8 mouse cellular contexts compared by ENCODE assay signal in the genomic region with DNA sequence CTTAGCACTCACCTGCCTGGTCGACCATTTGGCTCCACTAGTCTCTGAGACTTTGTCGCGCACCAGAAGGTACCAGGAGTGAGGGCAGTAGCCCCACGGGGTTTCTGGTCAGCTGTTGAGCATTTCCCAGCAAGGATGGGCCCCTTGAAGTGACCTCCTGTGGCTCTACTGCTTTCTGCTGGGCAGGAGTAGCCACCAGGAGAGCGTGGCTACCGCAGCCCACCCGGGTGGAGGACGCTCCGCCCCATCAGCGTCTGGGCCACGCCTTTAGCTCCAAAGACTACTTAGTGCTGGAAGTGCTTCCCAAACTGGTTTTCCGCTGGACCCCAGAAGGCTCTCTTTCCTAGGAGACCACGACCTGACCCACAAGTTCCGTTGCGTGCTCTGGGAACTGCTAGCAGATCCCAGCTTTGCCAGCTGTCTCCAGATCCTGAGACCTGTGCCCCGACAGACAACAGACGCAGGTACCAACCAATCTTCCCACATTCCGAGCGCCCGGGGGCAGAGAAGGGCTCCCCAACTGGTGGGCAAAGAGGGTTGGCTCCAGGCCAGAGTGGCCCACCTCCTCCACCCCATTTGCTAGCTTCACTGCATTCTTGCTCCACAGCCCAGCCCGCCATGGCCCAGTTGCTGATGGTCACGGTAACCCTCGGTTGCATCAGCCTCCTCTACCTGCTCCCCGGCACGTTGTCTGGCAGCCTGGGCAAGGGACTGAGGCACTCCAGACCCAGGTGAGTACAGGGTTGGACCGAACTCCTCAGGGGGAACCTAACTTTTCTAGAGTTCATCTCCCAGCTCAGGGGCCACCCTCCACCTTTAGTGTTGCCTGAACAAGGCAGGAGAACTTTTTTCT. TPM values are rescaled to one million over a fixed set of nuclear protein-coding genes. Genes with fewer than 3 reads are reported as not detected.
DNase-seq lines count a peak whose midpoint lies in the region; ATAC-seq and TF ChIP-seq lines count a peak whose summit lies in the region.

Gene Adm2, plus strand, starts transcription at position 51 of the 853 bp plus-strand sequence.

- no peak for TF ChIP-seq POLR2A in small intestine, adult 2 months (IDR thresholded peaks at IDR 0.05; ENCODE audit: low read depth, low read length)

- H3K4me1 ChIP-seq in lung, embryonic 16.5 days (replicated peaks; ENCODE audit: control insufficient read depth, insufficient read depth, low read length), result no peaks in the 10 kb centered on the region; the same call in 1 of the 2 replicates
- H3K4me1 ChIP-seq in embryonic facial prominence, embryonic 15.5 days, result peaks cover 7% of the 10 kb centered on the region
- H3K4me1 ChIP-seq in limb, embryonic 10.5 days, result peaks cover 9% of the 10 kb centered on the region; the same call in 1 of the 2 replicates
- H3K4me1 ChIP-seq in small intestine, adult 2 months (ENCODE audit: control insufficient read depth, insufficient read depth, insufficient read length, low read length), result peaks cover 8% of the 10 kb centered on the region

- peak within 1 kb of the TSS; percentile 59 for H3K4me2 ChIP-seq in lung, embryonic 16.5 days (ENCODE audit: low read depth, low read length)
- H3K4me2 ChIP-seq in embryonic facial prominence, embryonic 15.5 days (replicated peaks), result peak within 1 kb of the TSS; percentile 45

- DNase-seq in lung, postnatal 14 days, result no peak
- DNase-seq in limb, embryonic 10.5 days (ENCODE audit: low spot score), result no peak
- DNase-seq in layer of hippocampus, adult 9-10 months (ENCODE audit: low spot score), result no peak
- DNase-seq in thymus, postnatal 0 days (ENCODE audit: low spot score), result no peak

- H3K27me3 ChIP-seq in lung, embryonic 16.5 days (ENCODE audit: control insufficient read depth, insufficient read depth, low read depth, low read length), result peaks cover 4% of the 10 kb centered on the region
- peaks cover 9% of the 10 kb centered on the region; the same call in 1 of the 2 replicates for H3K27me3 ChIP-seq in embryonic facial prominence, embryonic 15.5 days
- peaks cover 35% of the 10 kb centered on the region for H3K27me3 ChIP-seq in limb, embryonic 10.5 days (ENCODE audit: low read depth, poor library complexity, severe bottlenecking)
- H3K27me3 ChIP-seq in small intestine, adult 2 months (ENCODE audit: control insufficient read depth, insufficient read depth, low read length), result peaks cover 9% of the 10 kb centered on the region; the same call in 1 of the 2 replicates

- H3K36me3 ChIP-seq in lung, embryonic 16.5 days (ENCODE audit: control insufficient read depth, insufficient read depth, low read length), result no peaks in the 10 kb centered on the region
- no peaks in the 10 kb centered on the region for H3K36me3 ChIP-seq in embryonic facial prominence, embryonic 15.5 days
- no peaks in the 10 kb centered on the region for H3K36me3 ChIP-seq in limb, embryonic 10.5 days
- H3K36me3 ChIP-seq in small intestine, adult 2 months (ENCODE audit: control insufficient read depth, insufficient read depth, low read length), result no peaks in the 10 kb centered on the region

- no peak within 1 kb of the TSS for H3K27ac ChIP-seq in lung, embryonic 16.5 days (ENCODE audit: low read length)
- H3K27ac ChIP-seq in embryonic facial prominence, embryonic 15.5 days (replicated peaks), result no peak within 1 kb of the TSS
- no peak within 1 kb of the TSS for H3K27ac ChIP-seq in limb, embryonic 10.5 days
- H3K27ac ChIP-seq in small intestine, adult 2 months (ENCODE audit: insufficient read depth, low read depth, low read length), result no peak within 1 kb of the TSS

- ATAC-seq in lung, embryonic 16.5 days (ENCODE audit: low read depth), result peak; percentile 69; the same call in 1 of the 2 replicates
- no peak for ATAC-seq in embryonic facial prominence, embryonic 15.5 days (ENCODE audit: insufficient number of reproducible peaks, low FRiP score, low TSS enrichment, low read depth)
- no peak for ATAC-seq in activated CD4-positive, CD25-positive, alpha-beta regulatory T cell, adult 4 months

- no peaks in the 10 kb centered on the region for H3K9me3 ChIP-seq in lung, embryonic 16.5 days (ENCODE audit: control insufficient read depth, low read length)
- no peaks in the 10 kb centered on the region for H3K9me3 ChIP-seq in embryonic facial prominence, embryonic 15.5 days (replicated peaks)
- H3K9me3 ChIP-seq in limb, embryonic 10.5 days (replicated peaks), result no peaks in the 10 kb centered on the region

- peak within 1 kb of the TSS; percentile 51; the same call in 1 of the 2 replicates for H3K9ac ChIP-seq in lung, embryonic 16.5 days (ENCODE audit: low read length)
- H3K9ac ChIP-seq in embryonic facial prominence, embryonic 15.5 days, result no peak within 1 kb of the TSS

- TF ChIP-seq CTCF in small intestine, adult 2 months (IDR thresholded peaks at IDR 0.05; ENCODE audit: extremely low read depth, insufficient read length, insufficient replicate concordance, low read depth, low read length), result no peak

- peak within 1 kb of the TSS; percentile 35 for H3K4me3 ChIP-seq in lung, embryonic 16.5 days (ENCODE audit: low read length)
- H3K4me3 ChIP-seq in embryonic facial prominence, embryonic 15.5 days (replicated peaks), result peak within 1 kb of the TSS; percentile 17
- H3K4me3 ChIP-seq in limb, embryonic 10.5 days, result peak within 1 kb of the TSS; percentile 32
- peak within 1 kb of the TSS; percentile 28 for H3K4me3 ChIP-seq in small intestine, adult 2 months (ENCODE audit: low read depth, low read length)

- 7% methylated on average over 26 of the region's 26 CpGs for WGBS in lung, embryonic 16.5 days
- 5% methylated on average over 26 of the region's 26 CpGs for WGBS in embryonic facial prominence, embryonic 15.5 days
- WGBS in limb, embryonic 10.5 days, result 5% methylated on average over 26 of the region's 26 CpGs
- 12% methylated on average over 26 of the region's 26 CpGs for WGBS in small intestine, adult 2 months

RNA-seq across cellular contexts. Expression of gene Adm2, which starts in this region (rescaled TPM):
- 0.64 and 1.0 TPM in 2 replicates for polyA plus RNA-seq in lung, embryonic 16.5 days (2015; fragmentation: Nextera tagmentation; extraction: Ambion mirVana)
- 0.55 and 0.91 TPM in 2 replicates for polyA plus RNA-seq in embryonic facial prominence, embryonic 15.5 days (2015; fragmentation: Nextera tagmentation; extraction: Ambion mirVana)
- polyA plus RNA-seq in limb, embryonic 10.5 days (2016; fragmentation: Nextera tagmentation; extraction: Ambion mirVana), result 0.11 and 0.18 TPM in 2 replicates
- polyA plus RNA-seq in small intestine, adult 2 months (2012; rRNA removed), result 0.98 and 5.4 TPM in 2 replicates
- 0.57 and 0.75 TPM in 2 replicates for polyA plus RNA-seq in thymus, postnatal 0 days (2015; fragmentation: Nextera tagmentation; extraction: Ambion mirVana)
- not detected for polyA plus RNA-seq in activated CD4-positive, CD25-positive, alpha-beta regulatory T cell, adult 4 months (2017; shearing (Covaris generic))
